Comparison of ENCODE assay signal across 10 mouse cellular contexts in the genomic region with DNA sequence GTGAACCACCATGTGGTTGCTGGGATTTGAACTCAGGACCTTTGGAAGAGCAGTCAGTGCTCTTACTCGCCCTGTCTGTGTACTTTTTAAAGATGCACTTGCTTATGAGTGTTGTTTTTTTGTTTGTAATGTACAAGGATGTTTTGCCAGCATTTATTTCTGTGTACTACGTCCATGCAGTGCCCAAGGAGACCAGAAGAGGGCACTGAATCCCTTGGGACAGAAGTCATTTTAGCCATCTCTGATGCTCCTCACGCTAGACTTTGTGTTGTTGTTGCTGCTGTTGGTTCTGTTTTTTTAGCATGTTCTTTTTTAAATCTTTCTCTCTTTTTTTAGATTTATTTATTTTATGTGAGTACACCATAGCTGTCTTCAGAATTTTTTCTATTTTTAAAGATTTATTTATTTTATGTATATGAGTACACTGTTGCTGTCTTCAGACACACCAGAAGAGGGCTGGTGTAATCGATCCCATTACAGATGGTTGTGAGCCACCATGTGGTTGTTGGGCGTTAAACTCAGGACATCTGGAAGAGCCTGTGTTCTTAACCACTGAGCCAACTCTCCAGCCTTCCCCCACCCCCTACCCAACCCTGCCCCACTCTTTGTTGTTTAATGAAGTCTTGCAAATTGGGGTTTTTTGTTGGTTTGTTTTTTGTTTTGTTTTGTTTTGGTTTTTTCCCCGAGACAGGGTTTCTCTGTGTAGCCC. TPM values are rescaled to one million over a fixed set of nuclear protein-coding genes. Genes with fewer than 3 reads are reported as not detected.
DNase-seq lines count a peak whose midpoint lies in the region; ATAC-seq and TF ChIP-seq lines count a peak whose summit lies in the region.
"Had no signal": no experiment of that assay in that cellular context is flagged by ENCODE, and none has a peak within 500 bp of the region (broad histone marks: within the 10 kb centered on the region; RNA-seq: fewer than 3 reads in every experiment).

No protein-coding gene starts in this region.

- no peak overlapping the region for H3K4me3 ChIP-seq in limb, embryonic 14.5 days (replicated peaks; ENCODE audit: low read length)
- H3K4me3 ChIP-seq in forebrain, embryonic 10.5 days = no peak overlapping the region
- H3K4me3 ChIP-seq: limb, embryonic 15.5 days had no signal

- peaks cover 36% of the 10 kb centered on the region for H3K36me3 ChIP-seq in limb, embryonic 14.5 days (ENCODE audit: control insufficient read depth, insufficient read depth, low read length)
- H3K36me3 ChIP-seq in forebrain, embryonic 10.5 days (replicated peaks) = peaks cover 75% of the 10 kb centered on the region

- ATAC-seq in common myeloid progenitor, adult 5-6 weeks (replicated peaks; ENCODE audit: low read depth, poor library complexity, severe bottlenecking) = peak; percentile 91
- no peak for ATAC-seq in limb, embryonic 14.5 days (ENCODE audit: low FRiP score, low read depth)

- H3K9me3 ChIP-seq in limb, embryonic 14.5 days (ENCODE audit: control insufficient read depth, low read length) = no peaks in the 10 kb centered on the region
- no peaks in the 10 kb centered on the region for H3K9me3 ChIP-seq in forebrain, embryonic 10.5 days
- H3K9me3 ChIP-seq: limb, embryonic 15.5 days had no signal

- intact Hi-C loops in gastrocnemius, postnatal 14 days (cut with DNase I; ENCODE audit: low total_unique reads) = loop anchor here (2.0 kb wide), 1 partner anchor 25 kb away; no protein-coding TSS in a partner anchor

- WGBS in limb, embryonic 14.5 days = 44% methylated on average over 6 of the region's 6 CpGs
- WGBS in forebrain, embryonic 10.5 days = 60% methylated on average over 6 of the region's 6 CpGs

- no peak overlapping the region for H3K27ac ChIP-seq in limb, embryonic 14.5 days (replicated peaks; ENCODE audit: low read depth, low read length)
- H3K27ac ChIP-seq in forebrain, embryonic 10.5 days = no peak overlapping the region
- H3K27ac ChIP-seq: limb, embryonic 15.5 days had no signal

- no peak overlapping the region for H3K4me2 ChIP-seq in limb, embryonic 14.5 days (replicated peaks; ENCODE audit: low read depth, low read length, severe bottlenecking)
- H3K4me2 ChIP-seq: limb, embryonic 15.5 days had no signal

- H3K9ac ChIP-seq in limb, embryonic 14.5 days (ENCODE audit: low read depth, low read length, severe bottlenecking) = no peak overlapping the region
- H3K9ac ChIP-seq: limb, embryonic 15.5 days had no signal

- no peaks in the 10 kb centered on the region for H3K4me1 ChIP-seq in limb, embryonic 14.5 days (ENCODE audit: control insufficient read depth, insufficient read depth, low read length)
- no peaks in the 10 kb centered on the region for H3K4me1 ChIP-seq in forebrain, embryonic 10.5 days
- H3K4me1 ChIP-seq: limb, embryonic 15.5 days had no signal

- no peaks in the 10 kb centered on the region for H3K27me3 ChIP-seq in limb, embryonic 14.5 days (ENCODE audit: control insufficient read depth, insufficient read depth, low read length)
- H3K27me3 ChIP-seq in forebrain, embryonic 10.5 days (ENCODE audit: poor library complexity, severe bottlenecking) = no peaks in the 10 kb centered on the region
- H3K27me3 ChIP-seq: limb, embryonic 15.5 days had no signal

- TF ChIP-seq POLR2A in limb, embryonic 14.5 days (IDR thresholded peaks at IDR 0.05; ENCODE audit: borderline replicate concordance, extremely low read depth, insufficient read depth, insufficient read length) = no peak

- DNase-seq in gastrocnemius, postnatal 10 days = peak; percentile 35
- no peak for DNase-seq in gastrocnemius, postnatal 14 days
- DNase-seq in urinary bladder, postnatal 14 days (ENCODE audit: low spot score) = peak; percentile 63
- no peak for DNase-seq in urinary bladder, postnatal 36 days (ENCODE audit: low spot score in 2 of 2)
- peak; percentile 39 for DNase-seq in limb, embryonic 14.5 days (ENCODE audit: low spot score)
- DNase-seq in right cerebral cortex, postnatal 14 days = peak; percentile 53
- DNase-seq in forebrain, embryonic 10.5 days (ENCODE audit: extremely low spot score, low spot score) = no peak

RNA-seq across cellular contexts. Expression of a gene that starts 8.4 kb away (rescaled TPM):
- not detected for total RNA-seq in gastrocnemius, postnatal 10 days (2021)
- total RNA-seq in gastrocnemius, postnatal 14 days (2021) = not detected
- 0.34 and 2.0 TPM in 2 replicates for total RNA-seq in common myeloid progenitor, adult 5-6 weeks (2017)
- polyA plus RNA-seq in limb, embryonic 14.5 days (2012; rRNA removed) = 0.52 and 0.77 TPM in 2 replicates
- polyA plus RNA-seq in limb, embryonic 14.5 days (2014; fragmentation: Nextera tagmentation; extraction: Ambion mirVana) = 0.83 and 0.89 TPM in 2 replicates
- polyA plus RNA-seq in forebrain, embryonic 10.5 days (2016; fragmentation: Nextera tagmentation; extraction: Ambion mirVana) = 0.83 and 1.7 TPM in 2 replicates

RNA-seq across cellular contexts. Expression of a gene that starts 12.8 kb away (rescaled TPM):
- total RNA-seq in gastrocnemius, postnatal 10 days (2021) = 10 to 100 TPM; 16.6 to 24.5 TPM
- 10 to 100 TPM; 13.1 to 15.2 TPM for total RNA-seq in gastrocnemius, postnatal 14 days (2021)
- total RNA-seq in common myeloid progenitor, adult 5-6 weeks (2017) = 164 and 170 TPM in 2 replicates
- 35.6 and 52.6 TPM in 2 replicates for polyA plus RNA-seq in limb, embryonic 14.5 days (2012; rRNA removed)
- 36.6 and 36.9 TPM in 2 replicates for polyA plus RNA-seq in limb, embryonic 14.5 days (2014; fragmentation: Nextera tagmentation; extraction: Ambion mirVana)
- 50.3 and 52.2 TPM in 2 replicates for polyA plus RNA-seq in forebrain, embryonic 10.5 days (2016; fragmentation: Nextera tagmentation; extraction: Ambion mirVana)

RNA-seq across cellular contexts. Expression of a gene that starts 13.0 kb away (rescaled TPM):
- total RNA-seq in gastrocnemius, postnatal 10 days (2021) = 1 to 10 TPM; 5.4 to 9.1 TPM
- total RNA-seq in gastrocnemius, postnatal 14 days (2021) = 1 to 10 TPM; 5.7 to 6.3 TPM
- total RNA-seq in common myeloid progenitor, adult 5-6 weeks (2017) = 23.6 and 25.3 TPM in 2 replicates
- 27.9 and 28.0 TPM in 2 replicates for polyA plus RNA-seq in limb, embryonic 14.5 days (2012; rRNA removed)
- polyA plus RNA-seq in limb, embryonic 14.5 days (2014; fragmentation: Nextera tagmentation; extraction: Ambion mirVana) = 16.1 and 18.3 TPM in 2 replicates
- 35.0 and 36.6 TPM in 2 replicates for polyA plus RNA-seq in forebrain, embryonic 10.5 days (2016; fragmentation: Nextera tagmentation; extraction: Ambion mirVana)

RNA-seq across cellular contexts. Expression of a gene that starts 20.5 kb away (rescaled TPM):
- 1 to 10 TPM; 3.6 to 4.1 TPM for total RNA-seq in gastrocnemius, postnatal 10 days (2021)
- 1 to 10 TPM; 2.2 to 2.4 TPM for total RNA-seq in gastrocnemius, postnatal 14 days (2021)
- 31.2 and 35.4 TPM in 2 replicates for total RNA-seq in common myeloid progenitor, adult 5-6 weeks (2017)
- polyA plus RNA-seq in limb, embryonic 14.5 days (2012; rRNA removed) = 9.8 and 10.5 TPM in 2 replicates
- polyA plus RNA-seq in limb, embryonic 14.5 days (2014; fragmentation: Nextera tagmentation; extraction: Ambion mirVana) = 16.0 and 17.5 TPM in 2 replicates
- polyA plus RNA-seq in forebrain, embryonic 10.5 days (2016; fragmentation: Nextera tagmentation; extraction: Ambion mirVana) = 1.2 and 2.4 TPM in 2 replicates
- polyA plus RNA-seq: testis, adult 2 months had no signal

RNA-seq across cellular contexts. Expression of a gene that starts 54.2 kb away (rescaled TPM):
- total RNA-seq in gastrocnemius, postnatal 10 days (2021) = 1 to 10 TPM; 4.6 to 4.9 TPM
- 1 to 10 TPM; 1.9 to 6.7 TPM for total RNA-seq in gastrocnemius, postnatal 14 days (2021)
- 0.29 and 5.1 TPM in 2 replicates for total RNA-seq in common myeloid progenitor, adult 5-6 weeks (2017)
- polyA plus RNA-seq in limb, embryonic 14.5 days (2012; rRNA removed) = 11.3 and 11.6 TPM in 2 replicates
- 12.5 TPM in 2 replicates for polyA plus RNA-seq in limb, embryonic 14.5 days (2014; fragmentation: Nextera tagmentation; extraction: Ambion mirVana)
- polyA plus RNA-seq in forebrain, embryonic 10.5 days (2016; fragmentation: Nextera tagmentation; extraction: Ambion mirVana) = 0.47 and 0.63 TPM in 2 replicates

Comparison
In these comparisons a context has a peak if more than half of its experiments do, and no peak if none do; other contexts are left out.
1. DNase-seq: peak in gastrocnemius, postnatal 10 days (single experiment), urinary bladder, postnatal 14 days (single experiment), limb, embryonic 14.5 days (single experiment) and right cerebral cortex, postnatal 14 days (single experiment); none in gastrocnemius, postnatal 14 days (single experiment), urinary bladder, postnatal 36 days (0 of 2) and forebrain, embryonic 10.5 days (single experiment).